Mouse (Mus musculus) spleen, postnatal 4 days (tissue): ENCODE measurements around the gene Tshz2.
"Not testable (repeated sequence)": the region's sequence is repeated elsewhere in the genome, so short reads cannot be mapped to it uniquely, and the experiment has no call there.

ENCODE experiments used
- DNase-seq, 2 experiments: peaks; one replicate each; pipeline ENCODE4 v3.0.0; 2022; ENCODE audit warnings: low spot score in 2 of 2

Tshz2 gene

GRCm38 (mm10) chr2:169812055-169812454 is 179.2 kb downstream of the Tshz2 start:
- no peak for DNase-seq

- DNase-seq, result no peak
Observed at GRCm38 (mm10) chr2:169812940-169813339, 180.1 kb downstream of the Tshz2 start.

DNA sequence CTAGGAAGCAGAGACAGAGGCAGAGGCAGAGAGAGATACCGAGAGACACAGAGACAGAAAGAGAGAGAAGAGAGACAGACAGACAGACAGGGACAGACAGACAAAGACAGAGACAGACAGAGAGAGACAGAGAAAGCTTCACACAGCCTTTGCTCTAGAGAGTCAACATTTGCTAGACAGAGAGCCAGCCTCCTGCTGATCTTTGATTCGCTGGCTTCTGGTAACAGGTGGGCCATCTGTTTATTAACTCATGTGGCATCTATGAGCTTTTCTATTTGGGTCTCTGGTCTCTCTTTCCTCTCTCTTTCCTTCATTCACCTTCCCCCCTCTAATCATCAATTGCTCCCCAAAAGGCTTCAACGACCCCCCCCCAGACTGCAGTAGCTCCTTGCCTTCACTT is 181.5 kb downstream of the Tshz2 start:
- no peak for DNase-seq

DNA sequence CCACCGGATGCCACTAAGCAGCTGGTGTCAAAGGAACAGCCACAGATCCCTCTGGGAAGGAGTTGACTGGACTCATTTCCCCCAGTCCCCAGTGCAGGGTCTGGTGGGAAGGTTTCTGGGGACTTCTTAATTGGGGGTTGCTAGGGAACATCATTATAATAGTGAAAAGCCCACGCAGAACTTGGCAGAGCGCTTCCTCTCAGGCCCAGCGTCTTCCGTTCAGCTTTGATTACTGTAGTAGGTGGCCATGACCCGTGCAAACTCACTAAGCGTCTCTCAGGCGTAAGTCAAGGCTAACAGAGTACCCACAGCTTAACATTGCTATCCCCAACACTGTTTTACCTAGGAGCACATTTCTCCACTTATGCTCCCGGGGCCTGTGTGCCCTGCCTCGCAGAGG is 181.9 kb downstream of the Tshz2 start:
- DNase-seq, result no peak

DNA sequence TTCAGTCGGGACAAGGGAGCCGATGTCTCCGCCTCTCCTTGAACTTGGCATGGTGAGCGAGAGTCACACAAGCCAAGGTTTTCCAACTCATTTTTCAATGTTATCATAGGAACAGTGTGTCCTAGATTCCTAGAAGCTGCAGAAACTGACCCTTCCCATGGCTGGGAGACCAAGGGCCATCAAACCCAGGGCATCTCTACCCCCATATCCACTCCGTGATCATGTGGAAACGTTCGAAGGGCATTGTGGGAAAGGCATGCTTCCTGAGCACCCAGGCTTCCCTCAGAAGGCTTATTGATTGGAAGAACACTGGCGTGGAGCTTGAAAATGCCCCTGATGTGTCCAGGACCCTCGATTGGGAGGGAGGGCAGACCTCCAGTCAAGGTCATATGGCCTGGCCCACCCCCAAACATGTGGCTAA is 188.2 kb downstream of the Tshz2 start:
- no peak for DNase-seq

- no peak for DNase-seq
Observed at GRCm38 (mm10) chr2:169825908-169826307, 193.1 kb downstream of the Tshz2 start.

- DNase-seq, result no peak
Observed at GRCm38 (mm10) chr2:169826316-169826715, 193.5 kb downstream of the Tshz2 start.

DNA sequence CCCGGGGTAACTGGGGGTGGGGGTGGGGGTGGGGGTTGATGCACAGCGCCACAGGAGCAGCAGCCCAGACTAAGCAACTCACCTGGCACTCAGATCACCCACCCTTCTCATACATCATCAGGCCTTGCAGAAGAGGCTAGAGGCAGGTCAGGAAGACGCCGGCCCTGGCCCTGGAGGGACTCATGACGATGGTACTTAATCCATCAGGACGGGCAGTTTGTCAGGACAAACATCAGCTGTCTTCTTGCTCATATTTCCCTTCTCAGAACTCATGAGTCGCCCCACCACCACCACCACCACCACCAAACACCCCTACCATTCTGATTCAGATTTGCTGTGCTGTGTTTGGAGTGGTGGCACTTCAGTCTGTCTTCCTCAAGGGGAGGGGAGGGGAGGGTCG is 194.0 kb downstream of the Tshz2 start:
- no peak for DNase-seq

DNA sequence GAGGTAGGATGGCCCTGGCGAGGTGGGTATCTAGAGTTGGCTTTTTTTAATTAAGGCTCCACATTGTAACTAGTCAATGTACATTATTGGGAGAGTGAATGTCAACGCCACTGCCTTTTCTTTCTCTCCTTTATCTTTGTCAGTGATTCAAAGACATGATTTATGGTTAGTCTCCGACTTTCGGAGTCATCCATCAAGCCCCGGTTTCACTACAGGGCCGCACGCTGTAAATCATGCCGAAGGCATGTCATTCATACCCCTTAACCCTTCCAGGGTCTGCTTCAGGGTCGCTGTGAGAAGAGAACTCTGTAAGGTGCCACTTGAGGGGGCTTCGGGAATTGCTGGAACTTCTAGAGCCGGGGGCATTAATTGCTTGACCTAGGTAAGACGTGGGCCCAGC is 199.4 kb downstream of the Tshz2 start:
- no peak for DNase-seq

DNA sequence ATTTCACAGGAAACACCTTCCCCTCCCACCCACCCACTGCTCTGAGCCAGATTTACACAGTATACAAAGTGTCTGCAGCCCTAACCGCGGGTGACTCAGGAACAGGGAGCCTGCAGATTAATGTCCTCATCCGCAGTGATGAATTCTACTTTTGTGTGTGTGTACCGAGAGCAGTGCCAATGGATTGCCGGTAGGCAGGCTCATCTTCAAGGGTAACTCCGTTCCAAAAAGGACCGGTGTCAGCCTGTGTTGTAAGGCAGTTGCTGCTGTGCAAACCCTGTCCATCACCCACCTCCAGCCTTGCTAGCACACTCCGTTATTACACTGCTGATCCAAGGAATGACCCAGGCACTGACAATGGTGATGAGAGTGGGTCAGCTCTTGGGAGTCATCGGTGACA is 200.8 kb downstream of the Tshz2 start:
- no peak for DNase-seq

- no peak for DNase-seq
Observed at GRCm38 (mm10) chr2:169834602-169835001, 201.8 kb downstream of the Tshz2 start.

DNA sequence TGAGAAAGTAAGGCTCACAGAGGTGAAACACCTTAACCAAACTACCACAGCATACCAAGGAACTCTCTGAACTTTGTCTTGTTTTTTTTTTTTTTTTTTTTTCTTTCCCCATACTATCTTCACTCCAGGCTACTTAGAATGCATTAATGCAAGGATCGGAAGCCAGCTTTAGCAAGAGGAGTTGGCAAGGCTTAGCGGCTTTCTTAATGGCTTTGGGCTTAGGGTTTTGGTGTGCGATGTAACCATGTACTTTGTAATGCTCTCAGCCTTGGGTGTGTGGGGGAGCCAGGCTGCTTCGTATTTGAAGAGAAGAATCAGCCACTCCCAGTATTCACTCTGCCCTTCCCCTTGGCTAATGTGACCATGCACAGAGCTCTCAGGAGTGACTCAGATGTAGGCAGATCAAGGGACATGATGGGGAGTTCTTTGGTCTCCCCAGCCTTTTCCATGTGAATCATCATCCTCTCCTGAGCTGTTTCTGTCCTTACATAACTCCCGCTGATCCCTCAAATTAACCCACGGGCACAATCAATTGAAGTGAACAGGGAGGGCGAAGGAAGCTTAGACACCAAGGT is 204.3 kb downstream of the Tshz2 start:
- no peak for DNase-seq

GRCm38 (mm10) chr2:169838521-169838920 is 205.7 kb downstream of the Tshz2 start:
- DNase-seq, result no peak

GRCm38 (mm10) chr2:169841442-169841841 is 208.6 kb downstream of the Tshz2 start:
- DNase-seq, result no peak

GRCm38 (mm10) chr2:169842494-169842893 is 209.7 kb downstream of the Tshz2 start:
- DNase-seq, result no peak

- DNase-seq, result no peak
Observed at GRCm38 (mm10) chr2:169843553-169843952, 210.7 kb downstream of the Tshz2 start.

GRCm38 (mm10) chr2:169849077-169849476 is 216.3 kb downstream of the Tshz2 start:
- no peak for DNase-seq

DNA sequence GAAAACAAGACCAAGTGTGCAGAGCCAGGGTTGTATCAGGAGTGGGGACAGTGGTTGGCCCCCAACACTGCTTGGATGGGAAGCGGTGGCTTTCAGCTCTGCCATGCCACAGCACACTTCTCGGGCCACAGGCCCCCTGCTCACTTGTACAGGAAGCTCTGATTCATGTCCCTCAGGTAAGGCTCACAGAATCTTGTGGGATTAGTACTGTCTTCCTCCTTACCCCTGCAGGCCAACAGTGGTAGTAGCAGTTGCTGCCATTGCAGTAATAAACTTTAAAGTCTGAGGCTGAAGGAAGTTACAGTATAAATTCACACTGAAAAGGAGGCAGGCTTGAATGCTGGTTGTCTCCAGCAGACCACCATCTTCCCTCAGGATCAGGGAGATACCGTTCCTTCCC is 216.7 kb downstream of the Tshz2 start:
- no peak for DNase-seq

DNA sequence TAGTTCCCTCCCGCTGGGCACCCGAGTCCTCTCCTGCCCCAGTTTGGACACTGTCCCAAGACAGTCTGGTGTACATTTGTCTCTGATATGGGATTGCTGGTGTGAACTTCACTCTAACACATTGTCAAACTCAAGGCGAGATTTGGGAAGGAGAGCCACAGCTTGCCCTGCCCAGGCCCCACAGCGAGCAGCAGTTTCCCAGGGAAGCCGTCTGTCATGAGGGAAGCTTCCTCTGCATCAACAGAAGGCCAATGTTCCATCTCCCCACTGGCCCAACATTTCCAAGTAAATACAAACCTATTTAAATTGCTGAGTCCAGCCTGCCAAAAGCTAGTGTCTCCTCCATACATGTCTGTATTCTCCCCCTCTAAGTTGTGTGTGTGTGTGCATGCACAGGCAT is 218.8 kb downstream of the Tshz2 start:
- no peak for DNase-seq

- no peak for DNase-seq
Observed at GRCm38 (mm10) chr2:169854491-169854890, 221.7 kb downstream of the Tshz2 start.

GRCm38 (mm10) chr2:169857041-169857440 is 224.2 kb downstream of the Tshz2 start:
- DNase-seq, result not testable (repeated sequence)

DNA sequence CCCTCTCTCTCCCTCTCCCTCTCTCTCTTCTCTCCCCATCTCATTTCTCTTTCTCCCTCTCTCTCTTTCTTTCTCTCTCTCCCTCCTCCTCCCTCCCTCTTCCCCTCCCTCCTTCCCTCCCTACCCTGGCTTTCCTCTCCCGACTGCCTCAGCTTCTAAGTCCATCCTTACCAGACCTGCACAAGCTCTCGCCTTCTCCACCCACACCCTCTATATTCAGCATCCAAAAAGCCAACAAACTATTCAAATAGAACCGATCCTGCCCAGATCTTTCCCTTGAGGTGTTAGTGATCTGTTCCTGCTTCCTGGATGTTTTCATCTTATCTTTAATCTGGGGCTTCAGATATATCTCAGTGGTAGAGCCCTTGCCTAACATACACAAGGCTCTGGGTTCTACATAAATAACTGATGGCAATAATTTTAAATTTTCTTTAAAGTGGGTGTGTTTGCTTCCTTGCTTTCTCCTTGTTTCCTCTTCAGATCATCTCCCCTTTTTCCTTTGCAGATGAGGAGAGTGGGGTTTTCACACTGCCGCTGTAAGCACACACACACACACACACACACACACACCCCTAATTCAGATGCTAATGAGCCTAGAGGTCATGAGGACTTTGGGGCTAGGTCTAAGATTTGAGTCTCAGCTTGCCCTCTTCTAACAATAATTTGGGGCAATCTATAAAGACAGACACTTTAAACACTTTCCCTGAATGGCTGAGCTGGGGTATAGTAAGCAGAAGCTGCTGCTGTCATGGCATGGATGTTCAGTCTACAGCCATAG is 226.5 kb downstream of the Tshz2 start:
- DNase-seq, result no peak

DNA sequence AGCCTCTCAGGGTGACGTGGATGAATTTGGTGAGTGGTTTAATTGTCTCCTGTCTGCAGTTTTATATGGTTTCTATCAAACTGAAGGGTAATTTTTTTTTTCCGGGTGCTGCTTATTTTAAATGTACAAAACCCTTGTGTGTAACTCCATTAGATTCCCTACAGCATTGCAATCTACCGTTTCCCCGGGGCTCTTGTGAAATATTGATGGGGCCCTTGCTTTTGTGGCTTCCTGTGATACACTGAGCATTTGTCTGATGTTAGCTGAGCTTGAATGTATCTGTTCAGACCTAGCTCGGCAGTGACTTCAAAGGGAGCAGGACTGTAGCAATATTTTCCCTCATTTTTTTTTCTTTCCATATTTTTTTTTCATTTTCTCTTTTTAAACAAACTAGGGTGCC is 228.1 kb downstream of the Tshz2 start:
- no peak for DNase-seq

DNA sequence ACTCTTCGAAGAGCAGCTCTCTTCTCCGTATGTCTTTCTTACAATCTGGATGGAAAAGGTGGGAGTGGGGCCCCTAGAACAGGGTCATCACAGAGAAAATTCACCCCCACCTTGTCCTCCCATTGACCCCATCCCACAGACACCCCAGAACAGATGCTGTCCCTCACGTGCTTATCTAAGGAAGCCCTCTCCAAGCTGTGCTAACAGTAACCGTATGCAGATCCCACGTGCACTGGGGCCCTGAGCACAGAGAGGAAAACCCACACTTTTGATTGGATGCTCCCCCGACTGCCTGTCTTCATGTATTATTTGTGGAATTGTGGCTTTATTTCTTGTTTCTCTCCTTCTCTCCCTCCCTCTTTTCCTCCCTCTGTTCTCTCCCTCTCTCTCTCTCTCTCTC is 229.9 kb downstream of the Tshz2 start:
- no peak for DNase-seq
